Mouse (Mus musculus) fat pad, adult 2 months (tissue): ENCODE data around the gene Aldh9a1.
A peak's percentile ranks its signal among the peaks of the same experiment; 100 is the strongest.

Experiments
- DNase-seq: peaks from one replicate; pipeline ENCODE4 v3.0.0-alpha.2; 2011; ENCODE audit warnings: low read depth, low spot score; ENCODE audit errors: extremely low read depth

Aldh9a1 gene

GRCm38 (mm10) chr1:167383178-167383577, 33.4 kb downstream of the Aldh9a1 start:
- no peak for DNase-seq

GRCm38 (mm10) chr1:167384156-167384555, 34.4 kb downstream of the Aldh9a1 start:
- no peak for DNase-seq

- no peak for DNase-seq
These were observed 35.4 kb downstream of the Aldh9a1 start for GRCm38 (mm10) chr1:167385211-167385610.

GRCm38 (mm10) chr1:167385636-167386035, 35.8 kb downstream of the Aldh9a1 start:
- DNase-seq = no peak

GRCm38 (mm10) chr1:167386466-167386865, 36.7 kb downstream of the Aldh9a1 start:
- DNase-seq = no peak

GRCm38 (mm10) chr1:167387310-167387709, 37.5 kb downstream of the Aldh9a1 start:
- DNase-seq = peak; percentile 98

- DNase-seq = no peak
These were observed 38.0 kb downstream of the Aldh9a1 start for GRCm38 (mm10) chr1:167387796-167388195.

GRCm38 (mm10) chr1:167388571-167388970, 38.8 kb downstream of the Aldh9a1 start:
- no peak for DNase-seq

GRCm38 (mm10) chr1:167389584-167389983, 39.8 kb downstream of the Aldh9a1 start:
- DNase-seq = no peak

GRCm38 (mm10) chr1:167390381-167390780, 40.6 kb downstream of the Aldh9a1 start:
- DNase-seq = no peak

- no peak for DNase-seq
These were observed 41.5 kb downstream of the Aldh9a1 start for GRCm38 (mm10) chr1:167391241-167391640.

- no peak for DNase-seq
These were observed 42.3 kb downstream of the Aldh9a1 start for GRCm38 (mm10) chr1:167392031-167392640.

- no peak for DNase-seq
These were observed 42.9 kb downstream of the Aldh9a1 start for GRCm38 (mm10) chr1:167392687-167393086.

- no peak for DNase-seq
These were observed 43.5 kb downstream of the Aldh9a1 start for GRCm38 (mm10) chr1:167393281-167393680.

- DNase-seq = peak; percentile 46
These were observed 44.1 kb downstream of the Aldh9a1 start, which contains the start of gene Mgst3 for GRCm38 (mm10) chr1:167393683-167394492. Gene Mgst3 (minus strand): TSS chr1:167393841.

- no peak for DNase-seq
These were observed 55.4 kb downstream of the Aldh9a1 start for GRCm38 (mm10) chr1:167405237-167405636.

- DNase-seq = no peak
These were observed 59.8 kb downstream of the Aldh9a1 start for GRCm38 (mm10) chr1:167409601-167410000.

- DNase-seq = no peak
These were observed 62.4 kb downstream of the Aldh9a1 start for GRCm38 (mm10) chr1:167411991-167412715.

- no peak for DNase-seq
These were observed 65.1 kb downstream of the Aldh9a1 start for GRCm38 (mm10) chr1:167414846-167415245.
